Mouse (Mus musculus) intestine, postnatal 0 days (tissue): ENCODE results near the gene Gskip. TPM values are rescaled to one million over a fixed set of nuclear protein-coding genes. Genes with fewer than 3 reads are reported as not detected.
A peak's percentile ranks its signal among the peaks of the same experiment; 100 is the strongest.

ENCODE experiments used
- ATAC-seq: fragments of 200-750 bp; cut with Nextera tagmentation; 2 replicates; pipeline ENCODE4 v1.8.0; 2017; ENCODE audit warnings: mild to moderate bottlenecking, moderate TSS enrichment, moderate library complexity
- H3K27ac ChIP-seq: fragments of 300-500 bp; sonication (generic); 2 replicates; pipeline ENCODE4 v1.5.1; 2014; ENCODE audit warnings: mild to moderate bottlenecking, low read depth, low read length, moderate library complexity
- H3K27me3 ChIP-seq: fragments of 300-500 bp; sonication (generic); replicated peaks from 2 replicates; pipeline ENCODE4 v1.6.1; 2014; ENCODE audit warnings: low read length, mixed read lengths; ENCODE audit not compliant: control insufficient read depth, insufficient read depth
- H3K36me3 ChIP-seq: fragments of 300-500 bp; sonication (generic); 2 replicates; pipeline ENCODE4 v1.6.1; 2014; ENCODE audit warnings: mild to moderate bottlenecking, moderate library complexity; ENCODE audit not compliant: control insufficient read depth, insufficient read depth
- H3K4me1 ChIP-seq: fragments of 300-500 bp; sonication (generic); replicated peaks from 2 replicates; pipeline ENCODE4 v1.6.1; 2014; ENCODE audit warnings: antibody characterized with exemption, low read length, mixed read lengths; ENCODE audit not compliant: control insufficient read depth, insufficient read depth
- H3K4me2 ChIP-seq: fragments of 300-500 bp; sonication (generic); replicated peaks from 2 replicates; pipeline ENCODE4 v1.6.1; 2014; ENCODE audit warnings: low read depth, mild to moderate bottlenecking, moderate library complexity
- H3K4me3 ChIP-seq: fragments of 300-500 bp; sonication (generic); 2 replicates; pipeline ENCODE4 v1.5.1; 2014; ENCODE audit warnings: low read depth, low read length
- H3K9ac ChIP-seq: fragments of 300-500 bp; sonication (generic); 2 replicates; pipeline ENCODE4 v1.6.1; 2014; ENCODE audit warnings: mild to moderate bottlenecking, low read depth, low read length
- H3K9me3 ChIP-seq: fragments of 300-500 bp; sonication (generic); 2 replicates; pipeline ENCODE4 v1.6.1; 2016; ENCODE audit warnings: mixed run types; ENCODE audit not compliant: control insufficient read depth
- CTCF ChIP-seq: sonication (generic); IDR thresholded peaks from 2 replicates; pipeline ENCODE4 v1.5.1; 2016; ENCODE audit warnings: low read depth, mild to moderate bottlenecking, control low read depth, antibody characterized with exemption, moderate library complexity
- WGBS: fragments of 180-500 bp; shearing (Covaris S2); extraction: QIAGEN DNeasy Blood & Tissue Kit; methylation state at CpG from one replicate; pipeline ENCODE4 v1.1.7; 2014; 5-methylcytosine and 5-hydroxymethylcytosine counted together
- polyA plus RNA-seq: library from polyadenylated mRNA; unstranded; fragments of >200 nt; fragmentation: Nextera tagmentation; extraction: Ambion mirVana; gene quantifications from 2 replicates; pipeline ENCODE4 v1.2.1, GENCODE M21; 2015

Gskip gene
- polyA plus RNA-seq, 1 experiment from 2014 or later, result 35.6 TPM

GRCm38 (mm10) chr12:105718616-105719015 lies 34.0 kb downstream of the Gskip start:
- H3K9me3 ChIP-seq, result no peaks in the 10 kb centered on the region
- WGBS, result 61% methylated on average over 17 of the region's 17 CpGs
- H3K4me3 ChIP-seq, result no peak overlapping the region
- H3K27me3 ChIP-seq, result no peaks in the 10 kb centered on the region
- no peak for ATAC-seq
- H3K27ac ChIP-seq, result no peak overlapping the region
- H3K4me1 ChIP-seq, result no peaks in the 10 kb centered on the region
- H3K36me3 ChIP-seq, result no peaks in the 10 kb centered on the region
- 0 out of 2 replicates have a peak overlapping the region, but pooled peaks have one; percentile 13 for H3K4me2 ChIP-seq
- no peak overlapping the region for H3K9ac ChIP-seq
- TF ChIP-seq CTCF, result no peak

- Histone ChIP-seq H3K36me3 (no peaks in the 10 kb centered on the region), H3K4me1 (no peaks in the 10 kb centered on the region)
- no peak for TF ChIP-seq CTCF
Measured at GRCm38 (mm10) chr12:105720196-105720595, 35.6 kb downstream of the Gskip start.

GRCm38 (mm10) chr12:105721452-105722132 lies 37.0 kb downstream of the Gskip start:
- no peak for TF ChIP-seq CTCF
- no peaks in the 10 kb centered on the region for H3K4me1 ChIP-seq
- H3K4me2 ChIP-seq, result no peak overlapping the region
- no peaks in the 10 kb centered on the region for H3K36me3 ChIP-seq
- H3K27me3 ChIP-seq, result no peaks in the 10 kb centered on the region
- no peak overlapping the region for H3K9ac ChIP-seq
- H3K27ac ChIP-seq, result no peak overlapping the region
- H3K4me3 ChIP-seq, result no peak overlapping the region
- 67% methylated on average over 14 of the region's 14 CpGs for WGBS
- ATAC-seq, result no peak
- H3K9me3 ChIP-seq, result no peaks in the 10 kb centered on the region

More at GRCm38 (mm10) chr12:105720196-105720595, 35.6 kb downstream of the Gskip start:
- H3K9me3 ChIP-seq, result no peaks in the 10 kb centered on the region
- ATAC-seq, result no peak
- no peak overlapping the region for H3K9ac ChIP-seq
- H3K4me3 ChIP-seq, result no peak overlapping the region
- H3K4me2 ChIP-seq, result no peak overlapping the region
- H3K27me3 ChIP-seq, result no peaks in the 10 kb centered on the region
- WGBS, result 75% methylated on average over 3 of the region's 3 CpGs
- no peak overlapping the region for H3K27ac ChIP-seq

GRCm38 (mm10) chr12:105722657-105723056 lies 38.0 kb downstream of the Gskip start:
- peak; percentile 32; the same call in 1 of the 2 replicates for ATAC-seq

GRCm38 (mm10) chr12:105724616-105725015 lies 40.0 kb downstream of the Gskip start:
- Histone ChIP-seq H3K9me3 (no peaks in the 10 kb centered on the region), H3K4me3 (no peak overlapping the region), H3K4me1 (no peaks in the 10 kb centered on the region), H3K36me3 (no peaks in the 10 kb centered on the region), H3K27ac (no peak overlapping the region), H3K9ac (no peak overlapping the region), H3K4me2 (no peak overlapping the region), H3K27me3 (no peaks in the 10 kb centered on the region)
- 58% methylated on average over 1 of the region's 1 CpGs for WGBS
- TF ChIP-seq CTCF, result no peak
- ATAC-seq, result no peak

More at GRCm38 (mm10) chr12:105722657-105723056, 38.0 kb downstream of the Gskip start:
- Histone ChIP-seq H3K27ac (no peak overlapping the region), H3K4me3 (no peak overlapping the region), H3K36me3 (no peaks in the 10 kb centered on the region), H3K9me3 (no peaks in the 10 kb centered on the region), H3K4me1 (no peaks in the 10 kb centered on the region), H3K4me2 (no peak overlapping the region), H3K9ac (no peak overlapping the region), H3K27me3 (no peaks in the 10 kb centered on the region)
- WGBS, result 7% methylated on average over 5 of the region's 5 CpGs
- TF ChIP-seq CTCF, result peak; percentile 87

GRCm38 (mm10) chr12:105725736-105726135 lies 41.1 kb downstream of the Gskip start:
- no peak for ATAC-seq
- TF ChIP-seq CTCF, result no peak

More at GRCm38 (mm10) chr12:105725736-105726135, 41.1 kb downstream of the Gskip start:
- Histone ChIP-seq H3K36me3 (no peaks in the 10 kb centered on the region), H3K9ac (no peak overlapping the region), H3K9me3 (no peaks in the 10 kb centered on the region), H3K4me3 (no peak overlapping the region), H3K4me1 (0 out of 2 replicates have a peak, but pooled peaks cover under 1% of the 10 kb centered on the region), H3K27ac (no peak overlapping the region), H3K27me3 (no peaks in the 10 kb centered on the region), H3K4me2 (no peak overlapping the region)
- WGBS, result 82% methylated on average over 13 of the region's 13 CpGs
